Mouse (Mus musculus) heart, postnatal 36 days (tissue): ENCODE results near the gene Mpp4. TPM values are rescaled to one million over a fixed set of nuclear protein-coding genes. Genes with fewer than 3 reads are reported as not detected.
A peak's percentile ranks its signal among the peaks of the same experiment; 100 is the strongest.

Experiments used
- DNase-seq, 2 experiments: peaks; one replicate each; pipeline ENCODE4 v3.0.0; 2021 to 2022
- intact Hi-C: fragments of 180-260 bp; cut with DNase I; formaldehyde crosslinking; loops from one replicate; pipeline ENCODE4 v1.15.1; 2025
- total RNA-seq, 2 experiments: library from RNA; stranded (reverse); gene quantifications; 2 replicates each; pipeline ENCODE4 v1.2.3; 2021

Mpp4 gene
- total RNA-seq, 2 experiments from 2014 or later, result 0.08 TPM; not detected in 1

DNA sequence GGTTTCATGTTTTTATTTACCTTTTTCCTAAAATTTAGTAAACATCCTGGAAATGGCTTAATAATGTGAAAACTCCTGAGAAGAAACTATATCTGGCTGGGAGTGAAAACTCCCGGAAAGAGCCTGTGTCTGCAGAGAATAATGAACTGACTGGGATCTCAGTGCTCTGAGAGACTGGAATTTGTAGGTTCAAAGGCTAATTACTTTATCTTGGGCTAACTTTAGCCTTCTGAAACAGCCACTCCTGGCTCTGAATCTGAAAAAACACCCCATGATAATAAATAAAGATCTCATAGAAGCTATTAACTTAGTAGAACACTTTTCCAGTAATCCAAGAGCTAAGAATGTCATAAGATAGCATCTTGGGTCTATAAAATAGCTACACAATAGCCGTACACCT, 5.4 kb upstream of the Mpp4 start:
- intact Hi-C loops, result no loop called here
- DNase-seq, result no peak

DNA sequence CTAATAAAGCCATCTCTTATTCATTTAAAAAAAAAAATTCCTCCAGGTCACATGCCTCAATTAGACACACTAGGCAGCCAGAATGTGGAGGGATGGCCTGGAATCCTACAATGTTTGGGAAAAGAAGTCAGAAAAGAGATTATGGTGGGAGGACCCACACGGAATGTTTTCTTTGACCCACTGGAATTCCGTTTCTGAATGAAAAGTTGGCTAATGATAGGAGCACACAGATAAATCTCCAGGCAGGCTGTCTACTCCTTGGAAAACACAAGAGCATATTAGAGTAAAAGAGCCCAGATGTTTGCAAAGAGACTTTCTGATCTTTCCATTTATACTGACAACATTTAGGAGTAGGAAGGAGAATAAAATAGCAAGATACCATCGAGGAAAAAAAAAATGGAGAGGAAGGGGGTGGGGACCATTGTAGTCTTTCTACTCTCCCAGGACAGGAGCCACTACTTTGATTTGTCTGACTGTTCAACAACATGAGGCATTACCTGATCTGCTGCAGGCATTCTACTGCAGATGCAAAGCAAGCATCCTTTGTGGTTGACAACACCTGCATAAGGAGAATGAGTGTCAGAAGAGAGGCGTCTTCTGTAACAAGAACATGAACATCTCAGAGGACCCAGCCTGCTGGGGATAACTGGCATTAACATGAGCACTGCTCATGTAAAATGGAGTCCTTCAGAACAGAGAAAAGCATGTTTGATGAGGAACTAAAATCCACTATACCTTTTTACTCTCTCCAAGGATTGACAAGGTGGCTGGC, 4.7 kb upstream of the Mpp4 start:
- intact Hi-C loops, result no loop called here

DNA sequence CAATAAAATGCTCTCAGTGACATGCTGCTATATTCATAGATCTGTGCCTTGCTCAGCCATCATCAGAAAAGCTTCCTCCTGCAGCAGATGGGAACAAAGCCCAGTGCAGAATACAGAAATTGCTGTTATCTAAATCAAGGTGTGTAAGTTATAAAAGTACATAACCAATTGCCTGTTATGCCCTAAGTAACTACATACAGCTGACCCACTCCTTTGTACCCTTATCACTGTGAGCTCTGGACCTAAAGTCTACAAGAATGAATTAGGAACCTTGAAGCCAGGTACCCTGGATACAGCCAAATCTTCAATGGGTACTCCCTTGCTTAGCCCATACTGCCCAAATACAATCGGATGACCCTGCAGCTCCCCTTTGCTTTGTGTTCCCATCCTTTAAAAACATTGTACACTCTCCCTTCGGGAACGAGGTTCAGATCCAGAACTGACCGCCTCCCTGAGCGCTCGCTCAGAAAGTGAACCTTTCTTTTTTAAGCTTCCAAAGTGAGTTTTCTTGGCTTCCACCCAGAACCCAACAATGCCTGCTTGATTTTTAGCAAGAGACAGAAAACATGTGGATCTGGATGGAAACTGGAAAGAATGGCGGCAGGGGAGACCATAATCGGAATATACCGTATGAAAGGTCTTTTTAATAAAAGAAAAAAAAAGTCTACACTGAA, 3.2 kb upstream of the Mpp4 start:
- intact Hi-C loops, result no loop called here
- DNase-seq, result no peak

More for the DNA sequence above, 4.7 kb upstream of the Mpp4 start:
- DNase-seq, result no peak

DNA sequence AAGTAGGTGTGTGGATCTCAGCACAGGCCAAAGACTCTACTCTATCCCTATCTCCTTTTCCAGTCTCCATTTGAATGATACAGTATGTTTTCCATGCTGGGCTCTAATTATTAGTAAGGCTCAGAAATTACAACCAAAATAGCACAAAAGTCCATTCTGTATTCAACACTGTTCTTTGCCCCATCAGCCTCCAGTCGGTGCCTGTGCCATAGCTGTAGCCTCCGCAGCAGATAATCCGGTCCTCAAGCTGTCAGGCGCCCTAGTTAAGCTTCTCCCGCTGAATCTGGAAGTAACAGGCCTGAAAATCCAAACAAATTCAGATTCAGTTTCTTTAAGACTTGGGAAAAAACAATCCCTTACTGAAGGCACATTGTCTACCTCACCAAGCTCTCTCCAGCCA, 729 bp upstream of the Mpp4 start:
- DNase-seq, result no peak
- intact Hi-C loops, result no loop called here

DNA sequence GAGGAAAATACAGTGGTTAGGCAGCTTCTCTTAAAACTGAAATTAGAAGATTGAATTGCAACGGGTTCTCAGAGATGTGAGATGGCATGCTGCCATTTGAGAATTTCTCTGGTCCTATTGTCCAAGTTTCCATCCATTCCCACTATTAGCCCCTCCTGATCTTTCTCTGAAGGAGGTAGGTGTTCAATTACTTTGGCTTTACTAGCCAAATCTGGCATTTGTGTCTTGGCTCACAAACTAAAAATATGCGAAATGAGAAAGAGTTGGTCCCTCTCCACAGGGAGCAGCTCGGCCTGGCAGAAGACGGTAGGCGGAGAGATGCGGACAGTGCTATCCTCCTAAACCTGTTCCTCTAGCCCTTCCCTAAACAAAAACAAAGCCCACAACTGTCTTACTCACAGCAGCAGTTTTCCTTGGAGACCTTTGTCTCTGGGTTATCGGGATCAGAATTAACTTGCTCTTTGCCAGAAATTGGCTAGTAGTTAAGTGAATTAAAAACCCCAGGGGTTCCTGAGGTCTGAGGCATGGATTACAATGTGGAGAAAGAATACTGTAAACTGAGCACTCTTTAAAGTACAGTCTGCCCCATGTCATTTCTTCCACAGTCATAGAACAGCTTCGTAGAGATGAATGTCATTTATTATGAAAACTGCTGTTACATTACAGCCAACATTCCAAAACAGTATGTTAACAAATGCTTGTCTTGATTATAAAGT, 722 bp downstream of the Mpp4 start:
- intact Hi-C loops, result no loop called here
- DNase-seq, result no peak

DNA sequence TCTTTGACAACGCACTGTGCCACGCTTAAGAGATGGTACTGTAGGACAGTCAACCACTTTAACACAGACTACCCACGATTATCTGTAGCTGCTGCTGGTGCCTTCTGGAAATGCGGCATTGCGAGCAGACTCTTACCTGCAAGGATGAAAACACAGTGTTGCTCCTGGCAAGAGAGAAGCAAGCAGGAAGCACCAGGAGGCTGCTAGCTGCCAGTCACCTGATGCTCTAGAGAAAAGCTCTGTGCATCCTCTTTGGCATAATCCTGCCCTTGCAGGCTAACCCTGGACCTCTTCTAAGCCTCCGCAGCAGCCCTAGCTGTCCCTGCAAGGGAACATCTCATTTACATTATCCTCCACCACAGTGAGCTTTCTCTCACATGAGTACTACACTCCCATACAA, 1.8 kb downstream of the Mpp4 start:
- DNase-seq, result no peak
- intact Hi-C loops, result no loop called here

DNA sequence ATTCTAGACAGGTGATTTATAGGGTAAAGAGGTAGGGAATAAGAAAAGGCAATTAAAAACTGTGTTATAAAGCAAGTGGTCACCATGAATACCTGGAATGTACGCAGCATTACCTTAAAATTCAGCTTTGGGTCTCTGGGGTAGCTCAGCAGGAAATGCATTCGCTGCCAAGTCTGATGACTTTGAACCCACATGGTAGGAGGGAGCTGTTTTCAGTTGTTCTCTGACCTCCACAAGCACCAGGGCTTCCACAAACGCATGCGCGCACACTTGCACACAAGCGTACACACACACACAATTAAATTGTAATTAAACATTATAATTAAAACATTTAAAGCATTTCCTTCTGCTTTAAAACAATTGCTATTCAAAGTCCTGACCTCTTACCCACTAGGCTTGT, 2.3 kb downstream of the Mpp4 start:
- intact Hi-C loops, result no loop called here

DNA sequence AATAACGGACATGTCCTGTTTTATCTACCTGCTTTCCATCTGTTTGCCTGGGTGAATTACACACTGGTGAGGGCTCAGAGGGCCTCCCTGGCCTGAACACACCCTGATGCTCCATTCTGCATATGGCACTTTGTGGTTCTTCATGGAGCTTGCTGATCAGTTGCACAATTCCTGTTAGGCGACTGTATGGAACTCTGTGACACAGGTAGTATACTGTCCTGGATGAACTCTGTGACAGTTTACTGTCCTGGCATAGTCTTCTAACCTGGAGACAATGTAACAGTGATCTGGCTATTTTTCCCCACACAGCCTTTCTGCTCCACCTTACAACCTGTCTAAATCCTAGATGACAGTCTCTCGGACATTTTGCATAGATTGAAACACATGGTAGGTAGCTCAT, 4.1 kb downstream of the Mpp4 start:
- intact Hi-C loops, result no loop called here
- DNase-seq, result no peak

More for the DNA sequence above, 2.3 kb downstream of the Mpp4 start:
- no peak for DNase-seq

DNA sequence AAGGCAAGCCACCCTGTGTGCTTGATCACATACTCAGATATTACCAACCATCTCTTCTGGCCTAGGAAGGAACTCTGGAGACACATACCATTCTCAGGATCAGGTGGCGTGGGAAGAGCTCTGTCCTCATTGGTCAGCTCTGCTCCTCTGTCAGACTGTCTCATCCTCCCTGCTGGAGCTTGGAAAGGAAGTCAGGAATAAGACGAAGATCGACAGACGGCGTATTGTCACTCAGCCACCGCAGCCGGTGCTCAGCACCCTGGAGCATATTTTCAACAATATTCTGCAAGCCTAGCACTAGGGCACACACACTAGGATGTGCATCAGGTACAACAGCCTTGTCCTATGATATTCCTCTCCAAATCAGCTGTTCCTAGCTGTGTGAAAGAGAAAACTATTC, 4.7 kb downstream of the Mpp4 start:
- intact Hi-C loops, result no loop called here
- DNase-seq, result no peak

DNA sequence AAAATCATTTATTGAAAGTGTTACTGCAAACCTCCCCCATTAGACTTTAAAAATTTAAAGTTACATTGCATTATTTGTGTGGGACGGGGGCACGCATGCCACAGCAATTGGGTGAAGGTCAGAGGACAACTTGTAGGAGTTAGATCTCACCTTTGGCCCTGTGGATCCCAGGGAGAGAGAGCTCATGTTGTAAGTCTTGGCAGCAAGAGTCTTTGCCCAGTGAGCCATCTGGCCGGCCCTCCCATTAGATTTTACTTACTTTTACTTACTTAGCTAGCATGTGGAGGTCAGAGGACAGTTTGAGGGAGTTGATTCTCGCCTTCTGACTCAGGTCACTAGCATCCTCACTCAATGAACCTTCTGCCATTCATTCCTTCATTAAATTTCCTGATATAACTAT, 5.3 kb downstream of the Mpp4 start:
- intact Hi-C loops, result no loop called here
- no peak for DNase-seq

DNA sequence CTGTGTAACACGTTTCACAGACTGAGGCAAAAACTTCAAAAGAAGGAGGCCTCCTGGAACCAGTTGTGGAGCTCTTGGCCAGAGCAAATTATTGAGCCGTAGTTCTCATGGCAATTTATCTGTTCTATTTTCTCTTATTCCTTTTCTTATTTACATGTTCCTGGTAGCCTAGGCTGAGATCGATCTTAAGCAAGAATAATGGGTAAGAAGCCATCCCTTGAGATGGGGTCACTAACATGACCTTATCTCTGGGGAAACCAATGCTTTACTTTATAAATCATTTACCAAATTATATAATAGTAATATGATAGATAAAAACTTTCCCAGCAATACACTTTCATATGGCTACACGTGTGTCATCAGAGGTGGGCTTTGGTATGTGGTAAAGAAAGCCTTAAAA, 10.8 kb downstream of the Mpp4 start:
- intact Hi-C loops, result no loop called here
- DNase-seq, result no peak

DNA sequence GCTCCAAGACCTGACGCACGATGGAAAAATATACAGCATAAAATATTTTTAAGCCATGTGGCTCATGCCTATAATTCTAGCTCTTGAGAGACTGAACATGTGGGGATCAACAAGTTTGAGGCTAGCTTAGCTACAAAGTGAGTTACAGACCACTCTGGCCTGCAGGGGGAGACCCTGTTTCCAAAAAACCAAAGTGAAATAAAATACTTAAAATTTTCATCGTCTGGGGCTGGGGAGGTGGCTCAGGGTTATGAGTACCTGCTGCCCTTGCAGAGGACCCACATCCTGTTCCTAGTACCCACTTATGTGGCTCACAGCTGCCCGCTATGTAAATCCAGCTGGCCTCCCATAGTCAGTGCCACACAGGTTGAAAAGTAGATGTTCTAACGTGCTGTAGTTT, 12.6 kb downstream of the Mpp4 start:
- intact Hi-C loops, result no loop called here

DNA sequence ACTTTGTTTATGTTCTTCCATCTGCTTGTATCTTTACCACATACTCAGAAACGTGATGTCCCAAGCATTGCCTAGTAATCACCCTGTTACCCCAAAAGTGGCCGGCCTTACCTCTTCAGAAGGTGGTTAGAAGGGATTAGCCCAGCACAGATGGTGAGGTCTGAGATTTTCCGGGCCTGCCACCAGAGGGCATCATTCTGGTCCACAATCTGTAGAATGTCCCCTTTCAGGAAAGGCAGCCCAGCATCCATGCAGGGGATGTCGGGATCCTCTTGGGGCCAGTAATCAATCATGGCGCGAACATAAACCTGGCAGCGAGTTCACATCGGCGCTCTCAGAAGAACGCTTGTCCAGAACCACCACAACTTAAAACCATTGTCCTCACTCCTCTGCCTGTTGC, 18.6 kb downstream of the Mpp4 start:
- intact Hi-C loops, result loop anchor here (1.0 to 5.0 kb wide), 2 partner anchors 94 to 137 kb away; no protein-coding TSS in a partner anchor
- DNase-seq, result peak; percentile 10 to 33

More for the DNA sequence above, 12.6 kb downstream of the Mpp4 start:
- no peak for DNase-seq

DNA sequence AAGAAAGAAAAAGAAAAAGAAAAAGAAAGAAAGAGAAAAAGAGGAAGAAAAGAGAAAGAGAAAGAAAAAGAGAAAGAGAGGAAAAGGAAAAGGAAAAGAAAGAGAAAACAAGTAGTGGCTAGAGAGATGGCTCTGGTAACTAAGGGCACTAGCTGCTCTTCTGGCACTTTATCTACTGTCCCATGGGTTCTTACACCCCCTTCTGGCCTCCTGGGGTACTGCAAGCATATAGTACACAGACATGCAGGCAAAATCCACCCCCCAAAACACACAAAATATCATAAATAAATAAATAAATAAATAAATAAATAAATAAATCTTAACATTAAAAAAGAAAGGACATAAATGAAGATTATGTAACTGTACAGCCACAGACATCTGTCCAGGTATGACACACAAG, 20.4 kb downstream of the Mpp4 start:
- intact Hi-C loops, result loop anchor here (1.0 to 5.0 kb wide), 3 partner anchors 74 to 373 kb away; no protein-coding TSS in a partner anchor
- DNase-seq, result peak; percentile 56 to 73

DNA sequence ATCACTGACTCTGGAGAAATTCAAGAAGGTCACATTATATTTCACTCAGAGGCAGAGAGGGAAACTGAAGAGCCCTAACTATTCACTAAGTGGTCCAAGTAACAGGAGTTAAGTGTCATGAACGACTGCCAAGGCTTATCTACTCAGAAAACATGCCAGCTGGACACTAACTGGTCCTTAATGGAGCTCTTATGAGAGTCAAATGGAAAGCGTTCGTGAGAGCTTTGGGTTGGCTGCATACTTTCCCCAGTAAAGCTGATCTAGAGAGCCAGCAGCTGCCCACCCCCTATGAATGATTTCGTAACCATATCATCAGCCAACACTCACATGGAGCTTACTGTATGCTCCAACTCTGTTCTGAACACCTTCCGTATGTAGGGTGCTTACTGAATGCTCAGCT, 28.8 kb downstream of the Mpp4 start:
- intact Hi-C loops, result no loop called here
- peak in 1 of 2 experiments; percentile 4 for DNase-seq

DNA sequence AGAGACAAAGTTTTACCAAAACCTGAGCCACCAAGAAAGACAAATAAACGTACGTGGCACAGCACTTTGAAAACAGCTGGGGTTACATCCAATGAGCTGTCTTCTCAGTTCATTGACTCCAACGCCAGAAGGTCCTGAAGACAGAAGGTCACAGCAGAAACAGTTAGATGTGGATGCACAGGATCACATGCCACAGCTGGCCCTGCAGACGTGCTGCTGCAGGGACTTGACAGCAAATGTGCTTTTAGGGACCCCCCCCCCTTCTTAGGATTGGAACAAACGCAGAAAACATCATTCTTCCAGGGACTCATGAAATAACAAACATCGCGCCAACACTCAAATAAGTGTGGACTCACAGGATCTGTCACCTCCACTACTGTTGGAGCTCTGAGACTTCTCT, 34.3 kb downstream of the Mpp4 start:
- no peak for DNase-seq
- intact Hi-C loops, result no loop called here

DNA sequence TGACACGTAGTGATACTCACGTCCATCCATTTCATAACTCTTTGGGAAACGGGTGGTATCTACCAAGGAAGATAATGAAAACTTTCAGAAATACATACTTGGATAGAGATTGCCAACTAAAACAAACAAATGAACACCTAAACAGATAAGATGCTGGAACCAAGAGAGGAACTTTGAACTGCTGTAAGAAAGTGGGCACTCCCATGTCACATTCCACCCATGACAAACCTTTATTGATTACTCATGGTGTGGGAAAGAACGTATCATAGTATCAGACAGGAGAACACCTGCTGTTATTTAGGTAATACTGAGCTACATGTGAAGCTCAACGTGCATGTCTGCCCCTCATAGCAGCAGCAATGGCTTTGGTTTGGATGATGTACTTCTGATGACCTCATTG, 37.6 kb downstream of the Mpp4 start:
- intact Hi-C loops, result no loop called here
- DNase-seq, result no peak

DNA sequence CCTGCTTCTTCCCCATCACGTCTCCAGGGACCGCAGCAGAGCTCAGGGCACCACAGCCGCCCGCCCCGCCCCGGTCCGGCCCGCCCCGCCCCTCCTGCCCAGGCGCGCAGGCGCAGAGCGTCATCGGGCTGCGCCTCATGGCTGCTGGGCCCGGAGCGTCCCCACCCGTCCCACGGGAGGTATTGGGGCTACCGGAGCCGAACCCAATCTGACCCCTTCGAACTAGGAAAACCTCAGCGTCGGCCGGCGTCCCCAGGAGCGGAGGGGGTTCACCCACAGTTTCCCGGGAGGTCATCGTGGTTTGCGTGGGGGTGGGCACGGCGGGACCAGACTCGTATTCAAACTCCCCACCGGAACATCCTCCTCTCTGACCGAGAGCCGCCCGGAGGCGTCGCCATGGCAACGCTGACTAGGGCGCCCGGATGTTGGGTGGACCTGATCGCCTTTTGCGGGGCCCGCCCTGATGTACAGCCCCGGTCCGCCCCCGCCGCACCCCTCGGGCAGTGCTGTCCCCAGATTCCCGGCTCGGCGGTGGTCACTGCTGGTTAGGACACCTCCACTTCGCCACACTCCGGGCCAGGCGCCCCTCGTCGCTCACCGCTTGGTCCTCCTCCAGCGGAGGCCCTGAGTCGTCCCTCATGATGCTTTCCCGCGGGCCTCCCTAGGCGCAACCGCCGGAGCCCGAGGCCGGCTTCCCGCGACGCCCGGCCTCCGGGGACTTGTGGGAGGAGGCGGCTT, 43.3 kb downstream of the Mpp4 start, which contains the start of gene Tmem237:
TSS of gene Tmem237 (minus strand) at position 689 of the 738 bp plus-strand sequence.
- intact Hi-C loops, result no loop called here

DNA sequence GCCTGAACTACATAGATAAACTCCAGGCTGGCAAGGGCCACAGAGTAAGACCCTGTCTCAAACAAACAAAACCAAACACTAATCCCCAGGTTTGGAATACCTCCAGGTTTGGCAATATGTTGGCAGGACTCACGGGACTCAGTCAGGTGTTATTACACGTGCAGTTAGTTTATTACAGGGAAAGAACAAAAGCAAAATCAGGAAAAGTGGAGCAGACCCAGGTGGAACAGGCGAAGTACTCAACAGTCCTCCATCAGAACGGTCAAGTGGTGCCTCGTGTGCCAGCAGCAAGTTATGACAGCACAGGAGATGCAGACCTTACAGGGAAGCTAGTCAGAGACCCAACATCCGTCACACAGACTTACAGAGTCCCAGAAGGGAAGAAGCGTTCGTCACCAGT, 52.7 kb downstream of the Mpp4 start:
- DNase-seq, result no peak
- intact Hi-C loops, result no loop called here

More for the DNA sequence above, 43.3 kb downstream of the Mpp4 start, which contains the start of gene Tmem237:
- DNase-seq, result peak; percentile 91 to 93

DNA sequence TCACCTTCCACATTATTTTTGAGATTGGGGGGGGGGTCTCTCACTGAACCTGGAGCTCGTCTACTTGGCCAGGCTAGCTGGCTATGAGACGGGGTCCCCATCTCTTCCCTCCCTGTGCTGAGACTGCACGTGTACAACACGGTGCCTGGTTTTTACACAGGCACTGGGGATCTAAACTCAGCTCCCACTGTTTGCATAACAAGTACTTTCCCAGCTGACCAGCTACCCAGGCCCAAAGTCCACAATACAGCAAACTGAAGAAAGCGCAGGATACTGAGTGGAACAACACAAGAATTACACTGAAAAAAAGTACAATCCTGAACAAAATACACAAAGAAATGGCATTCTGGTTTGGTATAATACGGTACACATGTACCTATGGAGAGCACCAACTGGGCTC, 61.1 kb downstream of the Mpp4 start:
- intact Hi-C loops, result no loop called here
- no peak for DNase-seq

DNA sequence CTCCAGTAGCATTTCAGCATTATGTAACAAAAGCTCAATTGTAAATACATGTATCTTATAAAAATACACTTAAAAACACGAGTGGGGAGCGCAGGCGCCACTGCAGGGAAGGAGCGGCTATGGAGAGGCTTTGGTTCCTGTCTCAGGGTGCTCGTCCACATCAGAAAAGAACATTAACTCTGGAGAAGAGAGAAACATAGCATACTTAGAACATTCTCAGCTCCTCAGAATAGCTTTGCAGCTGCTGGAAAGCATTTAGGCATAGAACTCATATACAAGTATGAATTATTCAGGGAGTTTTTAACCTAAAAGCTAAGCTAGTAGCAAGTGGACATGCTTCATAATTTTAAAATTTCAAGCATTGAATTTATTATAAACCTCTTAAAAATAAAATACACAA, 62.2 kb downstream of the Mpp4 start:
- no peak for DNase-seq
- intact Hi-C loops, result no loop called here
